Mouse (Mus musculus) heart, adult 18-20 months (tissue): ENCODE measurements around the gene Mki67. TPM values are rescaled to one million over a fixed set of nuclear protein-coding genes. Genes with fewer than 3 reads are reported as not detected.
"Not testable (repeated sequence)": the region's sequence is repeated elsewhere in the genome, so short reads cannot be mapped to it uniquely, and the experiment has no call there.

Experiments
- DNase-seq, 2 experiments: peaks; one replicate each; pipeline ENCODE4 v3.0.0; 2021 to 2022; ENCODE audit warnings: mixed read lengths in 1 of 2
- total RNA-seq, 2 experiments: library from RNA; stranded (reverse); gene quantifications; 2 replicates each; pipeline ENCODE4 v1.2.3; 2021

The Mki67 gene
- total RNA-seq, 2 experiments from 2014 or later: 1.4 to 1.8 TPM

GRCm38 (mm10) chr7:135716968-135717557, 902 bp upstream of the Mki67 start:
- no peak for DNase-seq

DNA sequence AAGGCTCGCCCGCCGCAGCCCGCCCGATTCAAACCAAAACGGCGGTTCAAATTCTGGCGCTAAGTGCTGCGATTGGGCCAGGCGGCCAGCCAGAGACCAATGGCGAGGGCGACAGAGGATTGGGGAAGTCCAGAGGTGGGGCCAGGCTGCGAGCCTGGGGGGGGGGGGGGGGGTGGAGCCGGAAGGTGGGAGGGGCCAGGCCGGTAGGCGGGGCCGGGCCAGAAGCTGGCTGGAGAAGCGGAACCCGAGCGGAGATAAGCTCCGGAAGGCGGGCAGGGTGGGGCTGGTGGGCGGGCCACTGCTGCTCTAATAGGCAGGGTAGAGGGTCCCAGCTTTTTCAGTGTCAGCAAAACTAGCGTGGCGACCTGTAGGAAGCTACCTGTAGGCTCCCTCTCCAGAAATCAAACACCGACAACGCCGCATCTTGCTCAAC, 300 bp upstream of the Mki67 start:
- peak; percentile 90 to 93 for DNase-seq

GRCm38 (mm10) chr7:135715166-135715565, 995 bp downstream of the Mki67 start:
- no peak for DNase-seq

DNA sequence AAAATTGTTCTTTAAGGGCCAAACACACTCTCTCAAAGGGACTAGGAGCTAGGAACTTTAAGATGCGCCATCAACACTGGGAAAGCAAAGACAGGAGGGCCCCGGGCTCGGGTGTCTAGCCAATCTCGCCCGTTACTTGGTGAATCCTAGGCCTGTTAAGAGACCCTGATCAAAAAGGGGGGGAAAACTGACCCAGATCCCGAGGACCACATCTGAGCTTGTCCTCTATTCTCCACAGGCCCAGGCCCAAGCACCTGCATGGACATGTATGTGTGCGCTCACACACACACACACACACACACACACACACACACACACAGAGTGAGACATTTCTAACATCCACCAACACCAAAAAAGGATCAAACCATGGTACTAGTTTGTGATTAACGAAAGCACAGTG, 2.8 kb downstream of the Mki67 start:
- no peak for DNase-seq

DNA sequence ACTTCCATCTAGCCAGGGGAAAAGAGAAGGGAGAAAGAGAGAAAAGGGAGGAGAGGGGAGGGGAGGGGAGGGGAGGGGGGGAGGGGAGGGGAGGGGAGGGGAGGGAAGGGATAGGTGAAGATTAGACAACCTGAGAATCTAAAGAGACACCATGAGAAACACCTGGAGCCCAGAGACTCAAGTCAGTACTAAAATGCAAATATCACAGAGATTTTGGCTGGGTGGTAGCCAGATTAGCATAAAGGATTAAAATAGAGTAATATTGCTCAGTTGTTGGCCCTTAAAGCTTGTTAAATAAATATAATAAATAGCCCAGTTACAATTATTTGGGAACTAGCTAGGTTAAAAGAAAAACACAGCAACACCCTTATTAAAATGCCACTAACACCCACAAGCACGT, 3.6 kb downstream of the Mki67 start:
- no peak for DNase-seq

- no peak for DNase-seq
Measured at GRCm38 (mm10) chr7:135710702-135711101, 5.5 kb downstream of the Mki67 start.

DNA sequence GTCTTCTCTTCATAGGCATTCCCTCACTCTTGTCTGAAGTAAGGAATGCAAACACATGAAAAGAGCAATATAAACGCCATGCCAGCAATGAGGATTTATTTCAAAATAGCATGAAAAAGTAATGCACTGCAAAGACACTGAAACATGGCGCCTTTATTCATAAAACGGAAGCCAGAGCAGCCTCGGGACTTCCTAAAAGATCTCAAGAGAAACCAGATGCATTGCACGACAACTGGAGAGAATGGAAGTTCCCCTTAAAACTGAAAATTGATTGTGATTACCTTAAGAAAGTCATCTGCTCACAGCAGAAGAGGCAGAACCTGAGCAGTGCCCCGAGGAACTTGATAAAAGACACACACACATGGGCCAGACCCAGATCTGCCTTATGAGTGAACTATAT, 10.4 kb downstream of the Mki67 start:
- no peak for DNase-seq

DNA sequence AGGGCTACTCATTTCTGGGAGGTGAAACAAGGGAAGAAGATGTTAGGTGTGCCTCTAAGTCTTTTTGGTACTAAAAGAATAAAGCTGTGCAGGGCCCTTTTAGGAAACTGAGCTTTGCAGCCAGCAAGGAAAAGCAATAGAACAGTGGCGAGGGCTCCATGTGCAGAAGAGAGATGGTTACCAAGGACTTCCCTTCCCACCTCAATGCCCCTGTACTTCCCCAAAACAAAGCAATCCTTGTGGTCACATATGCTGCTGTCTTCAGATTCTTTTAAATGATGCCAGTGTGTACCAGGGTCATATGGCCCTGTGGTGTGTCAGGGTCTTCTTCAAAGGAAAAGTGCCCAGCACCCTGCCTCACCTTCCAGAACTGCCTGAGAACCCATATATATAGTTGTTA, 11.1 kb downstream of the Mki67 start:
- DNase-seq: no peak

DNA sequence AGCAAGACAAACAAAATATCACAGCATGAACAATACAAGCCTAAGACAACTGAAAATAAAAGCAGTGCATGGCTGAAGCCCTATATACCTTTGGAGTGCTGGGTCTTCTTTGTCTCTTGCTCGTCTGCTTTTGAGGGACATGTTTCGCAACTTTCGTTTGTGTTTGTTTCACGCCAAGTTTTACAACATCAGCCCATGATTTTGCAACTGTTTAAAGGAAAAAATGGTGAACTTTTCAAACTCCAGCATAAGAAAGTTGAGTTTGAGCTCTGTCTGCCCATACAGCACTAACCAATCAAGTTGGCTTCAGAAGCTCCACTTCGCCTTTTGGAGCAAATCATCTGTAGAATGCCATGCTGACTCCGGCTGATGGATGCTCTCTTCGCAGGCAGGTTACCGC, 11.9 kb downstream of the Mki67 start:
- DNase-seq: no peak

GRCm38 (mm10) chr7:135703600-135704148, 12.5 kb downstream of the Mki67 start:
- DNase-seq: no peak

DNA sequence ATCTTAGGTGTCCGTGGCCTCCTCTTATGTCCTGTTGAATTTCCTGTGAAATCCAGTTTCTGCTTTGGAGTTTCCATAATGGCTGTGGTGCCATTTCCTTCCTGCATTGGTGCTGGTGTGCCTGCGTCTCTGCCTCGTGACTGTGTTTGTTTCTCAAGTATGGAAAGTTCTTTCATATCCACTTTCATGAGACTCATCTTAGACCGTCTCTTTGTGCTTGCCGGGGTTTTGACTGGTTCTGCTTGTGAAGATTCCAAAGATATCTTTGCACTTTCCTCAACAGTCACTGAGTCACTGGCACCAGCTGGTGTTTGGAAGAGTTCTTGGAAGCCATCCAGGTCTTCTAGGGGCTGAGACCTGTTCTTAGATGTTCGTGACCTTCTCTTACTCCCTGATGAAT, 16.8 kb downstream of the Mki67 start:
- DNase-seq: not testable (repeated sequence)

- DNase-seq: no peak
Measured at GRCm38 (mm10) chr7:135698362-135698761, 17.8 kb downstream of the Mki67 start.

- not testable (repeated sequence) for DNase-seq
Measured at GRCm38 (mm10) chr7:135697021-135697740, 19.0 kb downstream of the Mki67 start.

GRCm38 (mm10) chr7:135696127-135696526, 20.0 kb downstream of the Mki67 start:
- DNase-seq: no peak

GRCm38 (mm10) chr7:135694796-135695195, 21.4 kb downstream of the Mki67 start:
- no peak for DNase-seq

DNA sequence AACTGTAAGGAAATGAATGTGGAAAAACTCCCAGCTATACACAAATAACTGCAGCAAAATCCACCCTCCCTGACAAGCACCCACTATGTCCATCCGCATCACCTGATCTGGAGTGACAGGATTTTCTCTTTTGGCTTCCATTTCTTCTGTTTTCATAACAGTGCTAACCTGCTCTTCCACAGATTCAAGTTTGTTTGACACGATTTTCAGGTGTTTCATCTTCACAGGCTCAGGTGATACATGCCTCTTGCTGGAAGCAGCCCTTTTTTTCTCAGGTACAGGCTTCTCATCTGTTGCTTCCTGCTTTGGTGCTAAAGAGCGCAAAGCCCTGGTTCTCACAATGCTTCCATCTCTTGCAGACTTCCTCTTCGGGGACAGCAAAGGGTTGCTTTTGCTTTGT, 22.0 kb downstream of the Mki67 start:
- no peak for DNase-seq

DNA sequence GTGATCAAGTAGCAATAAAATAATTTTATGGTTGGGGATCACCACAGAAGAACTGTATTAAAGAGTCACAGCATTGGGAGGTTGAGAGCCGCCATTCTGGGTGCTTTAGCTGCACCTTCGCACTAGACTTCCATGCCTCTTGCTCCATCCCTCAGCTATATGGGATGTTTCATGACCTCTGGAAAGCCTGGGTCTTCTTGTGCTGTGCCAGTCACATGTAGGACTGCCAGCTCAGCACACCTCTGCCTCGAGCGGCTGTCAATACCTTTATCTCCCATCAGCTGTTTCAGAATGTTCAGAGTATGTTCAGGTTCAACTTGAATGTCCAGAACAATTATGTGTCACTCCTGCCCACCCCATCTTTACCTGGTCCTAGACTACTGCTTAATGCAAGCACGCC, 24.2 kb downstream of the Mki67 start:
- DNase-seq: no peak

DNA sequence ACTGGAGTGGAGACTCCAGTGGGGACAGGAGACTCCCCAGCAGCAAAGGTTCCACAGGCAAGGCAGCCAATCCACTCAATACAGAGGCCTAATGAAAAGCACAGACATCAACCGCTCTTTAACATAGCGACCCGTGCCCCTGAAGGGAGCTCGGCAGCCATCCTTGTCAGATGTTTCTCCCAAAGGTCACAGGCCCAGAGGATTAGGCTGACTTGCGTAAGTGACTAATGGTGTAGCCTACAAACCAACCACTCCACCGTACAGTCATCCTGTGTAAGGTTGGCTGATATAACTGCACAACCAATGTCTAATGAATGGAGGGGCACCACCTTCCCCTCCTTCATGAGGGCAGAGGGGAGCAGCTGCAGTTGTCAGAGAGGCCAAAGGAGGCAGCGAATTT, 26.8 kb downstream of the Mki67 start:
- no peak for DNase-seq

GRCm38 (mm10) chr7:135684938-135685337, 31.2 kb downstream of the Mki67 start:
- no peak for DNase-seq

- DNase-seq: not testable (repeated sequence)
Measured at GRCm38 (mm10) chr7:135684098-135684497, 32.1 kb downstream of the Mki67 start.

- peak; percentile 28 to 48 for DNase-seq
Measured at GRCm38 (mm10) chr7:135680334-135680733, 35.8 kb downstream of the Mki67 start.

GRCm38 (mm10) chr7:135676722-135677121, 39.4 kb downstream of the Mki67 start:
- peak; percentile 74 for DNase-seq

GRCm38 (mm10) chr7:135673576-135673975, 42.6 kb downstream of the Mki67 start:
- no peak for DNase-seq
